Mouse (Mus musculus) bone marrow, adult 2 months (tissue): ENCODE measurements around the gene Ddost.

Experiments used
- CTCF ChIP-seq: fragments of 200-500 bp; IDR thresholded peaks from 2 replicates; pipeline ENCODE4 v1.5.1; 2011; ENCODE audit warnings: low read length, control low read depth; ENCODE audit not compliant: control insufficient read depth, insufficient read depth
- POLR2A ChIP-seq: fragments of 200-500 bp; IDR thresholded peaks from 2 replicates; pipeline ENCODE4 v1.6.1; 2011; ENCODE audit warnings: low read depth, mild to moderate bottlenecking, control low read depth, low read length, borderline replicate concordance; ENCODE audit not compliant: control insufficient read depth

- TF ChIP-seq CTCF: no peak
- no peak for TF ChIP-seq POLR2A
These were observed 51.0 kb downstream of the Ddost start for GRCm38 (mm10) chr4:138355496-138355895.
